Mouse (Mus musculus) limb, embryonic 15.5 days (tissue): ENCODE measurements around the gene Rsph3b. TPM values are rescaled to one million over a fixed set of nuclear protein-coding genes. Genes with fewer than 3 reads are reported as not detected.

Experiments used
- ATAC-seq: fragments of 200-750 bp; cut with Nextera tagmentation; 2 replicates; pipeline ENCODE4 v1.8.0; 2017; ENCODE audit warnings: low read depth, moderate TSS enrichment; ENCODE audit not compliant: insufficient number of reproducible peaks, low FRiP score, low TSS enrichment
- H3K27ac ChIP-seq: fragments of 300-500 bp; sonication (generic); 2 replicates; pipeline ENCODE4 v1.5.1; 2015; ENCODE audit warnings: moderate library complexity, mild to moderate bottlenecking, inconsistent platforms
- H3K27me3 ChIP-seq: fragments of 300-500 bp; sonication (generic); 2 replicates; pipeline ENCODE4 v1.6.1; 2015; ENCODE audit warnings: inconsistent platforms
- H3K36me3 ChIP-seq: fragments of 300-500 bp; sonication (generic); 2 replicates; pipeline ENCODE4 v1.6.1; 2015; ENCODE audit warnings: inconsistent platforms
- H3K4me1 ChIP-seq: fragments of 300-500 bp; sonication (generic); 2 replicates; pipeline ENCODE4 v1.6.1; 2015; ENCODE audit warnings: inconsistent platforms
- H3K4me2 ChIP-seq: fragments of 300-500 bp; sonication (generic); 2 replicates; pipeline ENCODE4 v1.6.1; 2015; ENCODE audit warnings: mild to moderate bottlenecking, inconsistent platforms
- H3K4me3 ChIP-seq: fragments of 300-500 bp; sonication (generic); 2 replicates; pipeline ENCODE4 v1.5.1; 2015; ENCODE audit warnings: mild to moderate bottlenecking, inconsistent platforms
- H3K9ac ChIP-seq: fragments of 300-500 bp; sonication (generic); 2 replicates; pipeline ENCODE4 v1.6.1; 2015; ENCODE audit warnings: inconsistent platforms
- H3K9me3 ChIP-seq: fragments of 300-500 bp; sonication (generic); 2 replicates; pipeline ENCODE4 v1.6.1; 2016; ENCODE audit warnings: inconsistent platforms
- WGBS: fragments of 180-500 bp; shearing (Covaris S2); methylation state at CpG from one replicate; pipeline ENCODE4 v1.1.7; 2015; 5-methylcytosine and 5-hydroxymethylcytosine counted together
- microRNA-seq: library from miRNA; unstranded; fragments of <30 nt; microRNA quantifications from one replicate; pipeline ENCODE4, GENCODE M21; 2016
- polyA plus RNA-seq: library from polyadenylated mRNA; unstranded; fragments of >200 nt; fragmentation: Nextera tagmentation; extraction: Ambion mirVana; gene quantifications from 2 replicates; pipeline ENCODE4 v1.2.1, GENCODE M21; 2015

The Rsph3b gene
- polyA plus RNA-seq, 1 experiment from 2014 or later = 35.7 TPM

GRCm38 (mm10) chr17:6860067-6860466 lies 88.4 kb downstream of the Rsph3b start:
- no peak for ATAC-seq
- Histone ChIP-seq H3K9ac (no peak overlapping the region), H3K27ac (no peak overlapping the region)

More at GRCm38 (mm10) chr17:6860067-6860466, 88.4 kb downstream of the Rsph3b start:
- 0 out of 2 replicates have a peak overlapping the region, but pooled peaks have one; percentile 2 for H3K4me2 ChIP-seq
- whole genome bisulfite sequencing = 49% methylated on average over 4 of the region's 4 CpGs
- no peaks in the 10 kb centered on the region for H3K36me3 ChIP-seq
- H3K4me3 ChIP-seq = no peak overlapping the region
- peaks cover 33% of the 10 kb centered on the region for H3K4me1 ChIP-seq
- H3K27me3 ChIP-seq = no peaks in the 10 kb centered on the region
- H3K9me3 ChIP-seq = no peaks in the 10 kb centered on the region

Small RNA genes within 50 kb of the gene (microRNA-seq; reads per million reads assigned to microRNA genes)
- not detected for gene Mir692-1

Other genes with a start within 250 kb of the Rsph3b start
- gene Ezr, start 165.9 kb downstream of the Rsph3b start, polyA plus RNA-seq = 114 and 115 TPM in 2 replicates
- 40.2 and 44.6 TPM in 2 replicates for gene Tagap1, start 12.5 kb upstream of the Rsph3b start, polyA plus RNA-seq
- gene Rnaset2b, start 22.0 kb upstream of the Rsph3b start, polyA plus RNA-seq = 171 and 190 TPM in 2 replicates
- 0.41 TPM in 1 of 2 replicates, not detected in the other for gene Gm49721, start 30.2 kb upstream of the Rsph3b start, polyA plus RNA-seq
- not detected in 2 replicates for gene Gm1604a, start 76.9 kb upstream of the Rsph3b start, polyA plus RNA-seq
- 6.7 and 7.5 TPM in 2 replicates for gene Rps6ka2, start 221.4 kb upstream of the Rsph3b start, polyA plus RNA-seq